Mouse (Mus musculus): ENCODE data around the gene Pemt.

DNA sequence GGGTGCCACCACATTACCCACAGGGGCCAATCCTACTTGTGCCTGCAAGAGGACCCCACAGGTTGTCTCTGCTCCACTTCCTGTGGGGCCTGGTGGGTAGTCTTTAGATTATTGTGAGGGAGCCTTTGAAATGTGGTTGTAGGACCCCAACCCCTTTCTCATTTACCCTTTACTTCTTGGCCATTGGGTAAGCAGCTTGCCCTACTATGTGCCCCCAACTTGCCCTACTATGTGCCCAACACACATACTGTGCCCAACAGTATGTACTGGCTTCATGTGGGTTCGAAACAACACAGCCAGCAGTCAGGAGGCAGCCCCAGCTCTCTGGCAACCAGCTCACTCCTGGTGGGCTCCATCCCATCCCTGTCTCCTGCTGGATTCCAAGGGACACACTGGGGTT is 78.5 kb downstream of the Pemt start:
- TF ChIP-seq CTCF (IDR thresholded peaks at IDR 0.05; ENCODE audit: low read depth): no peak
- no peak for TF ChIP-seq EP300 (optimal IDR thresholded peaks at IDR 0.05)
